Mouse (Mus musculus) liver, embryonic 14.5 days (tissue): Measurements from ENCODE around the gene Serpine1. TPM values are rescaled to one million over a fixed set of nuclear protein-coding genes. Genes with fewer than 3 reads are reported as not detected.

Source experiments
- ATAC-seq: fragments of 200-750 bp; cut with Nextera tagmentation; 2 replicates; pipeline ENCODE4 v1.8.0; 2017; ENCODE audit warnings: moderate number of reproducible peaks, mild to moderate bottlenecking, moderate library complexity; ENCODE audit not compliant: insufficient read depth
- DNase-seq, 3 experiments: peaks; one replicate each; pipeline ENCODE4 v3.0.0-alpha.2; 2012 to 2013; ENCODE audit warnings: low read depth in 3 of 3, low spot score in 3 of 3
- H3K27ac ChIP-seq: fragments of 300-500 bp; sonication (generic); 2 replicates; pipeline ENCODE4 v1.5.1; 2014; ENCODE audit warnings: moderate library complexity, mild to moderate bottlenecking, control low read depth, inconsistent platforms
- H3K27me3 ChIP-seq: fragments of 300-500 bp; sonication (generic); 2 replicates; pipeline ENCODE4 v1.6.1; 2014; ENCODE audit warnings: mild to moderate bottlenecking, low read length, moderate library complexity; ENCODE audit not compliant: control insufficient read depth, insufficient read depth
- H3K36me3 ChIP-seq: fragments of 300-500 bp; sonication (generic); replicated peaks from 2 replicates; pipeline ENCODE4 v1.6.1; 2014; ENCODE audit warnings: low read depth; ENCODE audit not compliant: control insufficient read depth, insufficient read depth
- H3K4me1 ChIP-seq, 2 experiments: fragments of 200-500 bp in 1 of 2; fragments of 300-500 bp in 1 of 2; sonication (generic) in 1 of 2; replicated peaks; 2 replicates each; pipeline ENCODE4 v1.6.1; 2012 to 2014; ENCODE audit warnings: antibody characterized with exemption in 1 of 2, inconsistent platforms in 1 of 2, low read length in 1 of 2; ENCODE audit not compliant: control insufficient read depth in 2 of 2, insufficient read depth in 2 of 2
- H3K4me2 ChIP-seq: fragments of 300-500 bp; sonication (generic); 2 replicates; pipeline ENCODE4 v1.6.1; 2014; ENCODE audit warnings: low read depth, mild to moderate bottlenecking, control low read depth, moderate library complexity
- H3K4me3 ChIP-seq, 2 experiments: fragments of 200-500 bp in 1 of 2; fragments of 300-500 bp in 1 of 2; sonication (generic) in 1 of 2; 2 replicates each; pipeline ENCODE4 v1.5.1; 2012 to 2014; ENCODE audit warnings: low read depth in 2 of 2, low read length in 2 of 2, mild to moderate bottlenecking in 2 of 2, control low read depth in 1 of 2, inconsistent platforms in 1 of 2, moderate library complexity in 1 of 2; ENCODE audit not compliant: insufficient read depth in 1 of 2
- H3K9ac ChIP-seq: fragments of 300-500 bp; sonication (generic); replicated peaks from 2 replicates; pipeline ENCODE4 v1.6.1; 2014; ENCODE audit warnings: mild to moderate bottlenecking, control low read depth, moderate library complexity
- H3K9me3 ChIP-seq: fragments of 300-500 bp; sonication (generic); 2 replicates; pipeline ENCODE4 v1.6.1; 2016; ENCODE audit warnings: low read length, mixed read lengths; ENCODE audit not compliant: control insufficient read depth
- CTCF ChIP-seq: IDR thresholded peaks from 2 replicates; pipeline ENCODE4 v1.5.1; 2016; ENCODE audit warnings: antibody characterized with exemption, low read depth, control low read depth
- EP300 ChIP-seq: IDR thresholded peaks from 2 replicates; pipeline ENCODE4 v1.6.1; 2016; ENCODE audit warnings: antibody characterized with exemption, low read depth
- WGBS: fragments of 180-500 bp; shearing (Covaris S2); extraction: QIAGEN DNeasy Blood & Tissue Kit; methylation state at CpG from one replicate; pipeline ENCODE4 v1.1.7; 2014; ENCODE audit not compliant: insufficient replicate concordance; 5-methylcytosine and 5-hydroxymethylcytosine counted together
- polyA plus RNA-seq, 2 experiments: library from polyadenylated mRNA; depleted of rRNA in 1 of 2; stranded (reverse) in 1 of 2; unstranded in 1 of 2; fragments of >200 nt; fragmentation: Nextera tagmentation in 1 of 2; extraction: Ambion mirVana in 1 of 2; gene quantifications; 2 replicates each; pipeline versions ENCODE4 v1.2.1 to v1.2.3; 2012 to 2014

Serpine1 gene
- polyA plus RNA-seq, 2 experiments = 0.23 TPM; not detected in 1

- DNase-seq (no peak), ATAC-seq (no peak)
- WGBS = 2% methylated on average over 78 of the region's 78 CpGs
- Histone ChIP-seq H3K36me3 (no peaks in the 10 kb centered on the region), H3K27me3 (peaks cover 62% of the 10 kb centered on the region), H3K9me3 (no peaks in the 10 kb centered on the region), H3K4me3 (peak overlapping the region in 1 of 2 experiments; percentile 53; a peak in 2 of 4 replicates), H3K4me1 (peaks cover 7 to 12% of the 10 kb centered on the region in 2 experiments), H3K4me2 (peak overlapping the region; percentile 84), H3K27ac (no peak overlapping the region), H3K9ac (no peak overlapping the region)
- TF ChIP-seq CTCF = no peak
- TF ChIP-seq EP300 = no peak
Observed at GRCm38 (mm10) chr5:137031076-137032032, 40.7 kb downstream of the Serpine1 start.

- ATAC-seq = no peak
- Histone ChIP-seq H3K9me3 (no peaks in the 10 kb centered on the region), H3K4me1 (peaks cover 7 to 12% of the 10 kb centered on the region in 2 experiments), H3K4me2 (peak overlapping the region; percentile 66; the same call in 1 of the 2 replicates), H3K27me3 (peaks cover 71% of the 10 kb centered on the region), H3K9ac (no peak overlapping the region), H3K36me3 (no peaks in the 10 kb centered on the region), H3K27ac (no peak overlapping the region), H3K4me3 (no peak overlapping the region)
- no peak for DNase-seq
- WGBS = 14% methylated on average over 22 of the region's 22 CpGs
- TF ChIP-seq CTCF = no peak
- no peak for TF ChIP-seq EP300
Observed at GRCm38 (mm10) chr5:137030416-137030810, 41.7 kb downstream of the Serpine1 start.

- Histone ChIP-seq H3K4me1 (peaks cover 7 to 12% of the 10 kb centered on the region in 2 experiments), H3K9me3 (no peaks in the 10 kb centered on the region), H3K9ac (no peak overlapping the region), H3K27me3 (peaks cover 77% of the 10 kb centered on the region), H3K27ac (no peak overlapping the region), H3K4me2 (peak overlapping the region; percentile 66), H3K36me3 (no peaks in the 10 kb centered on the region), H3K4me3 (peak overlapping the region in 1 of 2 experiments; percentile 36; a peak in 2 of 4 replicates)
- DNase-seq = peak; percentile 85 to 86 (median 86)
- WGBS = under 1% methylated on average over 52 of the region's 52 CpGs
- peak; percentile 53 for ATAC-seq
- TF ChIP-seq CTCF = no peak
- TF ChIP-seq EP300 = no peak
Observed at GRCm38 (mm10) chr5:137029643-137030415, 42.2 kb downstream of the Serpine1 start.

GRCm38 (mm10) chr5:137029273-137029585 is 42.8 kb downstream of the Serpine1 start:
- Histone ChIP-seq H3K27me3 (peaks cover 83% of the 10 kb centered on the region), H3K9ac (no peak overlapping the region), H3K4me2 (peak overlapping the region; percentile 66; the same call in 1 of the 2 replicates), H3K36me3 (no peaks in the 10 kb centered on the region), H3K9me3 (no peaks in the 10 kb centered on the region), H3K27ac (no peak overlapping the region), H3K4me1 (peaks cover 7 to 12% of the 10 kb centered on the region in 2 experiments), H3K4me3 (no peak overlapping the region)
- TF ChIP-seq CTCF = no peak
- no peak for TF ChIP-seq EP300
- ATAC-seq (no peak), DNase-seq (no peak)
- WGBS = 3% methylated on average over 8 of the region's 8 CpGs
